Mouse (Mus musculus): Measurements from ENCODE around the gene Bcl3. TPM values are rescaled to one million over a fixed set of nuclear protein-coding genes. Genes with fewer than 3 reads are reported as not detected.
A peak's percentile ranks its signal among the peaks of the same experiment; 100 is the strongest.

Gene Bcl3
- total and polyA plus RNA-seq, 3 experiments = 0.71 to 6.6 TPM; not detected in 1

DNA sequence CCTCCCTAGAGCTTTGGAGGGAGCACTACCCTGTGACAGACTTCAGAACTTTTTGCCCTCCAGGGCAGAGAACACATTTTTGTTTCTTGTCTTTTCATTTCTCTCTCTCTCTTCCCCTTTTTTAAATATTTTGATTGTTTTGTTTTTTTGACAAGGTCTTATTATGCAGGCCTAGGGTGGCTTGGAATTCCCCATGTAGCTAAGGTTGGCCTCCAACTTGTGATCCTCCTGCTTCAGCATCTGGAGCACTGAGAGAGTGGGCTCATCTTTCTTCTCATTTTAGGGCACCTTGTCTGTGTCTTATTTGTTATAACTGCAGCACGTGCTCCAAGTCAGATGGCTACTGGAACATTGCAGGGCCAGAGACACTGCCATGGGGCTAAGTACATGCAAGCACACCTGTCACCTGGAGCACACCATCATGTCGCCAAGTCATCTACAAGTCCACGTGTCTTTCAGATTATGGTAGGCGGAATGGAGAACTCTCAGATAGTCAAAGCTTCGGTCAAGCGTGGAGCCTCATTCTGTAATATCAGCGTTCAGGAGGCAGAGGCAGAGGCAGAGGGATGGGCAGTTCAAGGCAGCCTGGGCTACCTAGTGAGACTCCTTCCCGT is 16.1 kb downstream of the Bcl3 start:
- Histone ChIP-seq H3K27me3 (ENCODE audit: insufficient read depth, low read length) (peaks cover 25% of the 10 kb centered on the region; the same call in 1 of the 2 replicates), H3K4me3 (ENCODE audit: low read depth, low read length) (no peak overlapping the region), H3K9me3 (replicated peaks) (no peaks in the 10 kb centered on the region), H3K36me3 (replicated peaks) (no peaks in the 10 kb centered on the region), H3K4me1 (ENCODE audit: insufficient read depth, low read depth, low read length) (peaks cover 5% of the 10 kb centered on the region; the same call in 1 of the 2 replicates)
- DNase-seq (ENCODE audit: low spot score) (no peak), ATAC-seq (ENCODE audit: extremely low read depth, insufficient number of reproducible peaks, low FRiP score, poor library complexity, severe bottlenecking) (no peak)
- no peak for TF ChIP-seq TAL1 (conservative IDR thresholded peaks at IDR 0.05; ENCODE audit: low read depth, low read length)

DNA sequence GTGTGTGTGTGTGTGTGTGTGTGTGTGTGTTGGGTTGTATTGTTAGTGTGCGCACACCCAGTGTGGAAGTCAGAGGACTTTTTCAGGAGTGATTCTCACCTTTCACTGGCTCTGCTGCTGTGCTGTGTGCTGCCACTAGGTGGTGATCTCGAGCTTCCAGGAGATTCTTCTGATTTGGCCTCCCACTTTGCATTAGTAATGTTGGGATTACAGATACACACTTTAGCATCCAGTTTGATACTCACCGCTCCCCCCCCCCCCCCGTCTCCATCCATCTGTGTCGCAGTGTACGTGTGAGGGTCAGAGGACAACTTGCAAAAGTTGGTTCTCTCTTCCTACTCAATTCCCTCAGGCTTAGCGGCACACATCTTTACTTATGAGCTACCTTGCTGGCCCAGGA is 19.6 kb downstream of the Bcl3 start:
- H3K4me3 ChIP-seq (ENCODE audit: low read depth, low read length) = no peak overlapping the region
- H3K9me3 ChIP-seq (replicated peaks) = no peaks in the 10 kb centered on the region
- no peaks in the 10 kb centered on the region for H3K36me3 ChIP-seq (replicated peaks)
- DNase-seq (ENCODE audit: low spot score) (no peak), ATAC-seq (ENCODE audit: extremely low read depth, insufficient number of reproducible peaks, low FRiP score, poor library complexity, severe bottlenecking) (no peak; the same call in 1 of the 2 replicates)
- H3K4me1 ChIP-seq (ENCODE audit: insufficient read depth, low read depth, low read length) = no peaks in the 10 kb centered on the region
- TF ChIP-seq GATA1 (IDR thresholded peaks at IDR 0.05; ENCODE audit: borderline replicate concordance, low read length) = no peak
- TF ChIP-seq CTCF (IDR thresholded peaks at IDR 0.05; ENCODE audit: low read depth, low read length) = peak; percentile 83
- H3K27me3 ChIP-seq (ENCODE audit: insufficient read depth, low read length) = peaks cover 9% of the 10 kb centered on the region; the same call in 1 of the 2 replicates

DNA sequence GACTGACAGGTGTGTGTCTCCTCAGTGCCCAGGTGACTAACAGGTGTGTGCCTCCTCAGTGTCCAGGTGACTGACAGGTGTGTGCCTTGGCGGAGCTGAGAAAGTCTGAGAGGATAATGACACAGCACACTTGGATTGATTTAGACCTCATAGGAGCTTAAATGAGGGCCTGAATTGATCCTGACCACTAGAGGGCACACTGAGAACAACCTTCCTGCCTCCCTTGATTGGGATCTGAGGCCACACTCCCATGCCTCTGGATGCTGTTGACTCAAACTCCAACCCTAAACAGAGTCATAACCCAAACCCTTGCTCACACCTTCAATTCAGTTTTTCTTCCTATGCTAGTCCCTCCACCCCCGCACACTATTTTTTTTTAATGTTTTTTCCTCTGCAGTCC is 21.8 kb downstream of the Bcl3 start:
- Histone ChIP-seq H3K9me3 (replicated peaks) (no peaks in the 10 kb centered on the region), H3K36me3 (replicated peaks) (no peaks in the 10 kb centered on the region), H3K27me3 (ENCODE audit: insufficient read depth, low read length) (peaks cover 16% of the 10 kb centered on the region), H3K4me3 (ENCODE audit: low read depth, low read length) (no peak overlapping the region), H3K4me1 (ENCODE audit: insufficient read depth, low read depth, low read length) (peaks cover 9% of the 10 kb centered on the region)
- ATAC-seq (ENCODE audit: extremely low read depth, insufficient number of reproducible peaks, low FRiP score, poor library complexity, severe bottlenecking) (peak; percentile 8; the same call in 1 of the 2 replicates), DNase-seq (ENCODE audit: low spot score) (no peak)
- TF ChIP-seq POLR2AphosphoS5 (IDR thresholded peaks at IDR 0.05; ENCODE audit: insufficient replicate concordance, low read depth, low read length) (no peak), CTCF (IDR thresholded peaks at IDR 0.05; ENCODE audit: low read depth, low read length) (peak; percentile 49)

DNA sequence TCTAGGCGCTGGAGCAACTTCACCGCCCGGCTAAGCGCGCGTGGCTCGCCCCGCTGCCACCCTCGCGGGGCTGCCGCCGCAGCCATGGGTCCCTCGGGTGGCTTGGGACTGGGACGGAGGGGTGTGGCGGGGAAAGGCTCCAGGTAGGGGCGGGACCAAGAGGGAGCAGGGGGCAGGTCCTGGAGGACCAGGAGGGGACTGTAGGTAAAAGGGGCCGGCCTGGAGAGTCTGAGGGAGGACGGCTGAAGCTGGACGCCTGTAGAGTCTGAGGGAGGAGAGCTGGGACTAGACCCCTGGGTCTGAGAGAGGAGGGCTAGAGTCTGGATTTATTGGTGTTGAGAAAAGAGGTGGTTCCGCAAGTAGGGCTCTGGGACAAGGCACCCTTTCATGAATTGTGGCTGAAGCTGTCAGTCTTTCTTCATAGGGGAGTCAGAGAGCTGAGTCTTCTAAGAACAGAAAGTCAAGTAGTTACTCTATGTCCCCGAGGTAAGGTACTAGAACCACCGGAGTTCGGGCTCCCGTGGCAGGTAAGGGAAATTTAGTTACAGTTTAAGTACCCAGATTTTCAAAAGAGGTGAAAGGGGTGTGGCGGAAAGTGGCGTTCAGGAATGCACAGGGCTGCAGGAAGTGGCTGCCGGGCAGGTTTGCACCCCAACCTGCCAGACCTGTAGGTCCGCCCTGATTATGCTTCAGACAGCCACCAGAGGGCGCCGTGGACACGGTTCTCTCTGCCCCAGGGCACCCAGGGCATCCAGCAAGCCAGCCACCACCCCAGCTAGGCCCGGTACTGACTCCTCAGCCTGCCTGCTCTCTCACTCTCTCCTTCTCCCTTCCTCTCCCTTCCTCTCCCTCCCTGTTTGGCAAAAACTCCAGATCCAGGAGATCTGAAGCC is 25.6 kb downstream of the Bcl3 start, which contains the start of gene Cblc:
TSS of gene Cblc (minus strand) at position 113 of the 892 bp plus-strand sequence.
- TF ChIP-seq CTCF (IDR thresholded peaks at IDR 0.05; ENCODE audit: low read depth, low read length) (peak; percentile 85), POLR2AphosphoS5 (IDR thresholded peaks at IDR 0.05; ENCODE audit: insufficient replicate concordance, low read depth, low read length) (no peak)
- H3K36me3 ChIP-seq (replicated peaks) = no peaks in the 10 kb centered on the region
- H3K4me3 ChIP-seq (ENCODE audit: low read depth, low read length) = no peak within 1 kb of the TSS; the same call in 1 of the 2 replicates
- peaks cover 18% of the 10 kb centered on the region for H3K27me3 ChIP-seq (ENCODE audit: insufficient read depth, low read length)
- peaks cover 9% of the 10 kb centered on the region for H3K4me1 ChIP-seq (ENCODE audit: insufficient read depth, low read depth, low read length)
- DNase-seq (ENCODE audit: low spot score) (peak; percentile 77), ATAC-seq (ENCODE audit: extremely low read depth, insufficient number of reproducible peaks, low FRiP score, poor library complexity, severe bottlenecking) (peak; percentile 60; the same call in 1 of the 2 replicates)
- no peaks in the 10 kb centered on the region for H3K9me3 ChIP-seq (replicated peaks)

DNA sequence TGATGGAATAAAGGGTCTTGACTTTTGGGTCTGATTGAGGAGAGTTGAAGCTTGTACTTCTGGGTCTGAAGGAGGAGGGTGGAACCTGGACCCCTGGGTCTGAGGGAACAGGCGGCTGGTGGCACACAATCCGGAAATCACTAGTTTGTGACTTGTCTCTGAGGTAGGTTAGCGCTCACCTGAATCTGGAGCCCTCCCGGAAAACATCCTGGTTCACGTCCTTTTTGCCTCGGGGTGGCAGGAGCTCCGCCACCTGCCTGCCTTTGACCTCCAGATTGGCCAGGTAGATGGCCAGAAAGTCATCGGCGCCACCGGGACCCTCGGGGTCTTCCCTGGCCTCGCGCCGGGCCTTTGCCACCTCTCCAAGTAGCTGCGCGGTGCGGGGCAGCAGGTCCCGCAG is 26.3 kb downstream of the Bcl3 start:
- ATAC-seq (ENCODE audit: extremely low read depth, insufficient number of reproducible peaks, low FRiP score, poor library complexity, severe bottlenecking) (no peak), DNase-seq (ENCODE audit: low spot score) (no peak)
- H3K27me3 ChIP-seq (ENCODE audit: insufficient read depth, low read length) = peaks cover 18% of the 10 kb centered on the region
- TF ChIP-seq GATA1 (IDR thresholded peaks at IDR 0.05; ENCODE audit: borderline replicate concordance, low read length) (no peak), TAL1 (conservative IDR thresholded peaks at IDR 0.05; ENCODE audit: low read depth, low read length) (no peak), CTCF (IDR thresholded peaks at IDR 0.05; ENCODE audit: low read depth, low read length) (no peak), POLR2AphosphoS5 (IDR thresholded peaks at IDR 0.05; ENCODE audit: insufficient replicate concordance, low read depth, low read length) (no peak), GATA2 (IDR thresholded peaks at IDR 0.05; ENCODE audit: borderline replicate concordance, low read depth, low read length) (no peak)
- H3K4me1 ChIP-seq (ENCODE audit: insufficient read depth, low read depth, low read length) = peaks cover 9% of the 10 kb centered on the region
- H3K36me3 ChIP-seq (replicated peaks) = no peaks in the 10 kb centered on the region
- no peaks in the 10 kb centered on the region for H3K9me3 ChIP-seq (replicated peaks)
- no peak overlapping the region for H3K4me3 ChIP-seq (ENCODE audit: low read depth, low read length)

DNA sequence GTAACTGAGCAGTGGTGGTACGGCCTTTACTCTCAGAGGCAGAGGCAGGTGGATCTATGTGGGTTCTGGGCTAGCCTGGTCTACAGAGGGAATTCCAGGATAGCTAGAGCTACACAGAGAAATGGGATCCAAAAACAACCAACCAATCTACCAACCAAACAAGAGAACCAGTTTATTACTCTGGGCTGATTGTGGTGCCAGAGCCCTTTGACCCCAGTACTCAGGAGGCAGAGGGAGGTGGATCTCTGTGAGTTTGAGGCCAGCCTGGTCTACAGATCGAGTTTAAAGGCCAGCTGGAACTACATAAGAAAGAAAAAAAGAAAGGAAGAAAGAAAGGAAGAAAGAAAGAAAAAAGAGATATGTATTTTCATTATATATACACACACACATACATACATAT is 27.3 kb downstream of the Bcl3 start:
- Histone ChIP-seq H3K4me1 (ENCODE audit: insufficient read depth, low read depth, low read length) (peaks cover 13% of the 10 kb centered on the region), H3K27me3 (ENCODE audit: insufficient read depth, low read length) (peaks cover 20% of the 10 kb centered on the region)

More for the DNA sequence above, 27.3 kb downstream of the Bcl3 start:
- TF ChIP-seq POLR2AphosphoS5 (IDR thresholded peaks at IDR 0.05; ENCODE audit: insufficient replicate concordance, low read depth, low read length) (no peak), CTCF (IDR thresholded peaks at IDR 0.05; ENCODE audit: low read depth, low read length) (no peak)
- no peak overlapping the region for H3K4me3 ChIP-seq (ENCODE audit: low read depth, low read length)
- ATAC-seq (ENCODE audit: extremely low read depth, insufficient number of reproducible peaks, low FRiP score, poor library complexity, severe bottlenecking) (no peak), DNase-seq (ENCODE audit: low spot score) (no peak)
- no peaks in the 10 kb centered on the region for H3K9me3 ChIP-seq (replicated peaks)
- H3K36me3 ChIP-seq (replicated peaks) = no peaks in the 10 kb centered on the region
